Mouse (Mus musculus) embryonic fibroblast, embryonic 13.5 days (primary cell): ENCODE measurements at regions not wholly inside any gene's neighbourhood (a gene's known extent, or its start where the extent isn't known, plus 50 kb on each side); places are given as distances from the start of the nearest gene placed in this dataset.

Experiments used
- CTCF ChIP-seq: IDR thresholded peaks from 2 replicates; pipeline ENCODE4 v1.5.1; 2011; ENCODE audit warnings: mild to moderate bottlenecking, control low read depth, low read length, moderate library complexity, borderline replicate concordance; ENCODE audit not compliant: insufficient read depth
- POLR2A ChIP-seq: IDR thresholded peaks from 2 replicates; pipeline ENCODE4 v1.6.1; 2011; ENCODE audit warnings: low read depth, mild to moderate bottlenecking, control low read depth, low read length, moderate library complexity

GRCm38 (mm10) chr4:81671986-81672385 lies 229.4 kb upstream of the Mpdz start:
- TF ChIP-seq CTCF (no peak), POLR2A (no peak)
